Mouse (Mus musculus): ENCODE measurements around the gene Nudt17.
"Not testable (repeated sequence)": the region's sequence is repeated elsewhere in the genome, so short reads cannot be mapped to it uniquely, and the experiment has no call there.

Nudt17 gene

DNA sequence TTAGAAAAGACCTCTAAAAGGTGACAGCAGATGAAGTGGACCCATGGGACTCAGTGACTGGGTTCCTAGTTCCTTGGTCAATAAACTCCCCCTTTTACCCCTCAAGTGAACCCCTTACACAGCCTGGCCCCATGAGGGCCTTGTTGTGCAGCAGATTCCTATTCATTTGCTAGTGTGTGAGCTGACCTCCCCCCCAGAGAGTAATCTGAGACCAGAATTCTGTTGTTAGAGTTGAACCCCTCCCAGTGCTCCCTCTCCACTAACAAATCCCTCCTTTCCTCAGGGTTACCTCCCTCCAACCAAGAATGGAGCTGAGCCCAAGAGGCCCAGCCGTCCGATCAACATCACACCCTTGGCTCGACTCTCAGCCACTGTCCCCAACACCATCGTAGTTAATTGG, 7.4 kb downstream of the Nudt17 start:
- no peak for DNase-seq (ENCODE audit: extremely low spot score)

DNA sequence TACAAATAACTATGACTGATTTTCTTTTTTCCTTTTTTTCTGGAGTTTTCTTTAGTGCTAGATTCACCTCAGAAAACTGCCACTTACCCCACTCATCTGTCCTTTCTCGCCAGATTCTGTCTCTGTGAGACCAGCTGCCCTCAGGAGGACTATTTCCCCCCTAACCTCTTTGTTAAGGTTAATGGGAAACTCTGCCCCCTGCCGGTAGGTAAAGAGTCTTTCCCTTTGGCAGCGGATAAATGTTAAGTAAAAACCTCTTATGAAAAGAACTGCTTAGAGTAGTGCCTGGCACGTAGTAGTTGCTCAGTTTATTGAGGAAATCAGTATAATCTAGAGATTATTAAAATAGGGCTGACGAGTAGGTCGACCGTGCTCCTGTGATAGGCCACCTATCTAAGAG, 8.0 kb downstream of the Nudt17 start:
- DNase-seq (ENCODE audit: extremely low spot score), result no peak

DNA sequence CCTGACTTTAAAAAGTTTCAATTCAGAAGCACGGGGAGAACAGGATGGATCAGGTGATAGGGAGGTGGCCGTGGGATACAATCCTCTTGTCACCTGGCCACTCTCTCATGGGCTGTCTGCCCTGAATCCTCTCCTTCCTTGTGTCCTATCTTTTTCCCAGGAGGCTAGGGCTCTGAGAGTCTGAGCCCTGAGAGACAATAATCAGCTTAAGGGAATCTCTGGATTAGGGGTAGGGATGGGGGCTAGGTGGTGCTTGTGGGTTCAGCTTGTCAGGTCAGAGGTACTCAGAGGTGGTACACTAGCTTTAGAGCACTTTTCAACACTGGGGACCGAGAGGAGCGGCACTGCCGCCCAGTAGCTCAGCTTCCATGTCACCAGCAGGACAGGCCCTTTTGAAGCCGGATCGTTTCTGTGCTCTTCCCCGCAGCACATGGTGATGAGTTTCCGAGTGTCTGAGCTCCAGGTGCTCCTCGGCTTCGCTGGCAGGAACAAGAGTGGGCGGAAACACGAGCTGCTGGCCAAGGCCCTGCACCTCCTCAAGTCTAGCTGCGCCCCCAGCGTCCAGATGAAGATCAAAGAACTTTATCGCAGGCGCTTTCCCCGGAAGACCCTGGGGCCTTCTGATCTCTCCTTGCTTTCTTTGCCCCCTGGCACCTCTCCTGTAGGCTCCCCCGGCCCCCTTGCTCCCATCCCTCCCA, 9.2 kb downstream of the Nudt17 start:
- DNase-seq (ENCODE audit: extremely low spot score), result no peak

DNA sequence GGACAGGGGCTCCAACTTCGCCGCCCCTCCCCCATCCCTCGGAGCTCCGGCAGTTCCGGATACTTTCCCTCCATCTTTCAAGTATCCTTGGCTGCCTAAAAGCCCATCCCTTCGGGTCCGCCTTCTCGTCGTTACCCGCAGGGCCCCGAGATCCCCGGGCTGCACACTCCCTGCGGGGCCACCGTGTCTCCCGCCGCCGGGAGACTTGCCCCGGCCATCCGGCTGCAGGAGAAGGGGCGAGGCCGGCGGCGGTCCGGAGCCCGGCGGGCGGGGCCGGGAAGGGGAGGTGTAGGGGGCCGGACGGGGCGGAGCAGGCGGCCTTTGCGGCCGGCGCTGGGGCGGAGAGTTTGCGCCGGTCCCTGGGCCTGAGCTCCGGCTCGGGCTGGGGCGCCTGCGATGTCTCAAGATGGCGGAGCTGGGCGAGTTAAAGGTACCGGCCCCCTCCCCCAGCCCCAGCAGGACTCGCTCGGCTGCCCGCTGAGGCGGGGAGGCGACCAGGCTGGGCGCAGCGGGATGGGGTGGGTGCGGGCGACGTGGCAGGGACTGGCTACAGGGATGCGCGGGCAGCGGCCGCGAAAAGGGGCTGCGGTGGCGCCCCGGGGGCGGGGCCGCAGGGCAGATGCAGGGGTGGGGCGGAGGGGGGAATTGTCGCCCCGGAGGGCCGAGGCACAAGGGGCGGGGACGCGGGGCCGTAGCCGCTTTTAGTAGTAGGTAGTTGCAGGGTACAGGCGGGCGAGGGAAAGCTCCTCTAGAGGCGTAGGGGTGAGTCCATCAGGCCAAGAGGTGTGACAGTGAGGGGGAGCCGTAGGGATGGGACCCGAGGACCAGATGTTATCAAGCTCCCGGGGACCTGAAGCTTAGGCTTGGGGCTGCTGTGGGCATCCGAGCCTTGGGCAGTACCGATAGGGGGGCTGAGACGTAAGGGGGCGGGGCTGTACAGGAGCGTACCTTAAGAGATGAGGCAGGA, 11.3 kb downstream of the Nudt17 start:
- peak; percentile 95 for DNase-seq (ENCODE audit: extremely low spot score)

DNA sequence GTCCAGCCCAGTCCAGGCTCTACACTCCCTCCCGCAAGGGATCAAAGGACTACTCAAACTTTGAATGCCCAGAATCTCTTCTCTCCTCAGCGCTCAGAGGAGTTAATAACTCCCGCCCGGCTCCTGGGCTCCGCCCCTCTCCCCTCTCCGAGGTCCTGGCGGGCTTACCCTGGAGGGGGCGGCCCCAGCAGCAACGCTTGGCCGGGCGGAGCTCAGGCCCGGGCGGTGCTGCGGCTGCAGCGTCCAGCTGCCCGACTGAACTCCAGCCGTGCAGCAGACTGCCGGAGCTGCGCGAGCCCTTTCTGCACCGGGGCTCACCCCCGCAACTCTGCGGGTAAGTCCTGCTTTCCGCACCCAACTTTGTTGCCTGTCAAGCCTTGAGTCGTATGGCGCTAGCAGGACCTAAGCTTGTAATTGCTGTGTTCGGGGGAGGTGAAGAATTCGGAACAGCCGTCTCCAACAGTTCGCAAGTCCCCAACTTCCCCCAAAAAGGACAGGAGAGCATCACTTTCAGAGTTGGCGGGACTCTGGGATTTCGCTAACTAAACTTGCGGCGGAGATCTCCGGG, 12.1 kb downstream of the Nudt17 start, which contains the start of gene Pias3:
Gene Pias3, plus strand, starts transcription at position 187 of the 568 bp plus-strand sequence.
- DNase-seq (ENCODE audit: extremely low spot score), result peak; percentile 84

DNA sequence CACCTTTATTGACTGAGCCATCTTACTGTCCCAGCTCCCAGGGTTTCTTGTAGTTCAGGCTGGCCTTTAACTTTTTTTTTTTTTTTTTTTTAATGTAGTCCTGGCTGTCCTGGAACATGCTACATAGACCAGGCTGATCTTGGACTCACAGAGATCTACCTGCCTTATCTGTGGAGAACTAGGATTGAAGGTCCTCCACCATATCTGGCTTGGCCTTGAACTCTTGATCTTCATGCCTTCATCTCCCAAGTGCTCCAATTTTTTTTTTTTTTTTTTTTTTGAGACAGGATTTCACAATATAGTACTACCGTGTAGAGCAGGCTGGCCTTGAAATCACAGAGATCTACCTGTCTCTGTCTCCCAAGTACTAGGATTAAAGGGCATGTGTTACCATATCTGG, 14.8 kb downstream of the Nudt17 start:
- no peak for DNase-seq (ENCODE audit: extremely low spot score)

DNA sequence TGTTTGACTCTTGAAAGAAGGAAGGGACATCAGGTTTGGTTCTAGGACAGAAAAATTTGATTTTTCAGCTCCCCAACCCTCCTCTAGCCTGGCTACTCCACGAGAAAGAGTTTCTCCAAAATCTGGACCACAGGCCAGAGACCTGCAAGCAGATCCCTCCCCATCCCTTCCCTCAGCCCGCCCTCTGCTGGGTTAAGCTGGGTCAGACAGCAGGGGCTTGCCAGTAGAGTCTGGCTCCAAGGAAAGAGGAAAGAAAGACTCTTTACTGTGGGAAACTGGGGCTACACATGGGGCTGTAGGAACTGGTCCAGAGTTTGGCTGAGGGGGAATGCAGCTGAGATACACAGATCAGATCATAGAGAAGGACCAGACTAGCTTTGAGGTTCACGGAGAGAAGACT, 15.9 kb downstream of the Nudt17 start:
- DNase-seq (ENCODE audit: extremely low spot score), result peak; percentile 57

DNA sequence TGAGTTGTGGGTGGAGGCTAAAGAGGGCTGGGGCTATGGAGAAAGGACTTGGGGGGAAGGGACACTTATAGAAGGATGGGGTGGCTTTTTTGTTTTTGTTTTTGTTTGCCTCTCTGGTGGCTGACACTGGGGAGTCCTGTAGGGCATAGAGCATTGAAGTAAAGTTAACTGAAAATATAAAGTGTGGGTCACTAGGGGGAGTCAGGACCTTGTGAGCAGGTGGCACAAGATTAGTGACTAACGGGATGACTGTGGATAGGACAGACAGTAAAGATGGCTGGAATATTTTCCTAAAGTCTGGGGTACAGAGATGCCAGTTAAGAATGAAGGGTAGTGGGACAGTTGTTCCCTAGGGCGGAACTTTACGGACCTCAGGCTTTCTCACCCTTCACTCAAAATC, 18.1 kb downstream of the Nudt17 start:
- no peak for DNase-seq (ENCODE audit: extremely low spot score)

DNA sequence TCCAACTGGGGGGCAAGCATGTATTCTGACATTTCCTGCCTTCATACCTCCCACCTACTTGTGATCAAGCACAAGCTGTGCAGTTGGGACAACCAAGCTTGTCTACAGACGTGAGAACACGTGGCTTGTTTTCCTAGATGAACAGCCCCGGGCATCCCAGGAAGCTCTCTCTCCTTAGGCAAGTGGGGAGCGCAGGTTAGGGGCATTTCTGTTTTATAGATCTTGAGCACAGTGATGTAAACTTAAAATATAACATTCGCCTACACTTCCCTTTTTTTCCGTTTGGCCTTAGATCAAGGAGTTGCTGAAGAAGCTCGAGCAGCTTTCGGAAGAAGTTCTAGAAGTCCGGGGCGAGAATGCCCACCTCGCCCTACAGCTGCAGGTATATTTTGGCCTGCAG, 19.5 kb downstream of the Nudt17 start:
- no peak for DNase-seq (ENCODE audit: extremely low spot score)

DNA sequence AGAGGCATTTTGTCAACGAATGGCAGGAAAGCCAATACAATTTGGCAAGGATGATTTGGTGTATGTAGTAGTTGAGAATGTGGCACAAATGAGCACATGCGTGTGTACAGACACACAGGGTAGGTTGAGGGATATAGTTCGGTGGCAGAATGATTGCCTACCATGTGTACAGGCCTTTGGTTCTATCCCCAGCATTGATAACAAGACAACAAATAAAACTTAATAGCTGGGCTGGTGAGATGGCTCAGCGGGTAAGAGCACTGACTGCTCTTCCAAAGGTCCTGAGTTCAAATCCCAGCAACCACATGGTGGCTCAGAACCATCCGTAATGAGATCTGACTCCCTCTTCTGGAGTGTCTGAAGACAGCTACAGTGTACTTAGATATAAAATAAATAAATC, 22.3 kb downstream of the Nudt17 start:
- DNase-seq (ENCODE audit: extremely low spot score), result not testable (repeated sequence)

DNA sequence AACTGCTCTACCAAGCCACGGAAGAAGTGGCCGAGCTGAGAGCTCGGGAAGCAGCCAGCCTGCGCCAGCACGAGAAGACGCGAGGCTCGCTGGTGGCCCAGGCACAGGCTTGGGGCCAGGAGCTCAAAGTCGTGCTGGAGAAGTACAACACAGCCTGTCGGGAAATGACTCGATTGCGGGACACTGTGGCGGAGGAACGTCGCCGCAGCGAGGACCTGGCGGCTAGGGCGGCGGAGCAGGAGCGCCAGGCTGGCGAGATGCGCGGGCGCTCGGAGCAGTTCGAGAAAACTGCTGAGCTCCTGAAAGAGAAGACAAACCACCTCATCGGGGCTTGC, 23.6 kb downstream of the Nudt17 start:
- no peak for DNase-seq (ENCODE audit: extremely low spot score)

DNA sequence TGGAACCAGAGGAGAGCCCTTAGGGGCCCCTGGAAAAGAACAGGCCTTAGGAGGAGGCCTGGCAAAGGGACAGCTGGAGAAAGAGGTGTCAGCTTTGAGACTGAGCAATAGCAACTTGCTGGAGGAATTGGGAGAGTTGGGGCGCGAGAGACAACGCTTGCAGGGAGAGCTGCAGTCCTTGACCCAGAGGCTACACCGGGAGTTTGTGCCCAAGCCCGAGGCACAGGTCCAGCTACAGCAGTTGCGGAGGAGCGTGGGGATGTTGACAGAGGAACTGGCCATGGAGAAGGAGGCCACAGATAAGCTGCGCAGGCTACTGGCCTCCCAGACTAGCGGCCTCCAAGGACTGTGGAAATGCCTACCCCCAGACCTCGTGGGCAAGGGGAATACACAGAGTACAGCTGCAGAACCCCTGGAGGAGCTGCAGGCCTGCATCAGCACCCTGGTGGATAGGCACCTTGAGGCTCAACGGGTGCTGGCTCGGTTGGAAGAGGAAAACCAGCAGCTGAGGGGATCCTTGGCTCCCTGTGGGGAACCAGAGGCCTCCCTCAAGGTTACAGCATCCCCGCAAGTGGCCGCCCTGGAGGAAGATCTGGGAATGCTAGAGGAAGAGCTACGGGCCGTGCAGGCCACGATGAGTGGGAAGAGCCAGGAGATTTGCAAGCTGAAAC, 24.1 kb downstream of the Nudt17 start:
- DNase-seq (ENCODE audit: extremely low spot score), result no peak

DNA sequence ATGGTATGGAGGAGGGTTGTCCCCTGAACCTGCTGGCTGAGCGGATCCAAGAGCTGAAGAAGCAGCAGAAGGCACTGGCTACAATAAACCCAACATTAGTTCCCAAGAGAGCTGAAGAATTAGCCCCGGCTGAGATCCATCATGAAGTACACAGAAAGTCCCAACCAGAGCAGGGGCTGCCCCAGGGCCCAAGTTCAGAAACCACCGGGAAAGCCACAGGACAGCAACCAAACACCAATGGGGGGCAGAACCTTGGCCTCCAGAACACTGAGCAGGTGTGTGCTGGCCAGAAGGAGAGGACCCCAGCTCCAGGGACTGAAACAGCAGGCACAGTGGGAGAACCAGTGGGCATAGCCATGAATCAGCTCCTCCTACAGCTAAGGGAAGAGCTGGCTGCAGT, 24.9 kb downstream of the Nudt17 start:
- DNase-seq (ENCODE audit: extremely low spot score), result no peak

DNA sequence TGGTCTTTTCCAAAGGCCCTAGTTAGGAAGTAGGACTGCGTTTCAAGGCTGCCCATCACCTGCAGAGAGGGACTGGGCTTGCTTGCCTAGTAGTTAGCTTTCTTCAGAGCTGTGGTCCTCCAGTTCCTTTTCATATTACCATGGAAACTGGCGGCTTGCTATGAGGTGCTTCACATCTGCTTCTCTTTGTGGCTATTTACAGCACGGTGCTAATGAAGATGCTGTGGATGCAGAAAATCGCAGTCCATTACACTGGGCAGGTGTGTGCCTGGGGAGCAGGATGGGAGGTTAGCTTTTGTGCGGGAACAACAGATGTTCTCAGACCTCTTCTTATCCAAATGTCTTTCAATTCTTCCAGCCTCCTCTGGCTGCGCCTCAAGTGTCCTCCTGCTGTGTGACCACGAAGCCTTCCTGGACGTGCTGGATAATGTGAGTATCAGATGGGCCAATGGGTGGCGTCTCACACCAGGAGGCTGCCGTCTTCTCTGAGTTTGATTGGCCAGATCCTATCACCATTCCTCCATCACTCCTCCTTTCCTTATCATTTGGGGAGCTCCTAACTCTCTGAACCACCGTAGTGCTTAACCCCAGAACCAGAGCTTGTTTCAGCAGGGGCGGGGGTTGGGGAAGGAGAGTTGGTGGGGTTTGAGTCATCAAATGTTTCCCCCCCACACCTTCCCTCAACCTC, 27.9 kb downstream of the Nudt17 start:
- no peak for DNase-seq (ENCODE audit: extremely low spot score)

DNA sequence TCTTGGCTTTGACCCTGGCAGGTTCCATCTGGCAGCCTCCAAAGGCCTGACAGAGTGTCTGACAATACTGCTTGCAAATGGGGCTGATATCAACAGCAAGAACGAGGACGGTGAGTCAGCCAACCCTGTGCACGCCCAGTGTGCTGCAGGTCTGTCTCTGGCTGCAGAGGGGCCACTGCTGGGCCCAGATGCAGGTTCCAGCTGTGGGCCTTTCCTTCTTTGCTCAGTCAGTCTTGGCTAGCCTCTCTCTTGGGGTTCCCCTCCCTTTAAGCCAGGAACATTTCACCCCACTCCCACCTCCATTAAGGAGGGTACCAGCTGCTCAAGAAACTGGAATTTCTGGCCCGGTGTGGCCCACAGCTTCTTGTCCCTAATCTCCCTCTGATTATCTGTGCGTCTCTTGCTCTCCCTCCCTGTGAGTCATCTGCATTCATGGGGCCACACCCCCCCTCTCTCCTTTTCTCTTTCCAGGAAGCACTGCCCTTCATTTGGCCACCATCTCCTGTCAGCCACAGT, 29.1 kb downstream of the Nudt17 start:
- no peak for DNase-seq (ENCODE audit: extremely low spot score)

DNA sequence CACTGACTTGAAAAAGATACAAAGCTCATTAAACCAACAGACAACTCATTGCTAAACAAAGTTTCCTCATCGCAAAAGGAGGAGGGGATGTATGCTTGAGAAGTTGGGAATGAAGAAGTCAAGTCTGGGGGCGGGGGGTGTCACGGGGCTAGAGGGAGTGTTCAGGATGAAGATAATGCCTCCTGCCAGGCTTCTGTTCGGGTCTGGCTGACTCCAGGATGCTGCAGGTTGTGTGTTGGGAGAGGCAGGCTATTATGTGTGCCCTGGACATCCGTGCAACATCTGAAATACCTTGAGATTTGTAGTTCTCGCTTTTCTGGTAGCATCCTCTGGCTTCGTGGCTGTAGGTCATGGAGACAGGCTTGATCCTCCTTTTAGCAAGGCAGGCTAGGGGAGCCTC, 29.9 kb downstream of the Nudt17 start:
- DNase-seq (ENCODE audit: extremely low spot score), result no peak

DNA sequence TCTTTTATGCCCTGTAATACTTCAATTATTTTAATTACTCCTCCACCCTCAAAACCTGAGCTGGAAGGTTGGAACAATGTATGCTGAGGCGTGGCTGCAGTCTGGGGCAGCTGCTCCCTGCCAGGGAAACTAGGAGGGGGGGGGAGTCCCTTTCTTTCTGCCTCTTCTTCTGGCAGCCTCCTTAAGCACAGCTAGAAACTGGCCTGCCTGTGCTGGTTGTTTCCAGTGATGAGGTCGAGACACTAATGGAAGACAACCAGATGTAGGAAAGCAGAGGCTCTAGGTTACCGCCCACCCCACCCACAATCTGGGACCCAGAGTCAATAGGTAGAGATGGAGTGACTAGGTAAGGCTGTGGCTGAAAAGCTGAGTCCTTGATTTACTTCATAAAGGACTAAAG, 32.7 kb downstream of the Nudt17 start:
- DNase-seq (ENCODE audit: extremely low spot score), result no peak

DNA sequence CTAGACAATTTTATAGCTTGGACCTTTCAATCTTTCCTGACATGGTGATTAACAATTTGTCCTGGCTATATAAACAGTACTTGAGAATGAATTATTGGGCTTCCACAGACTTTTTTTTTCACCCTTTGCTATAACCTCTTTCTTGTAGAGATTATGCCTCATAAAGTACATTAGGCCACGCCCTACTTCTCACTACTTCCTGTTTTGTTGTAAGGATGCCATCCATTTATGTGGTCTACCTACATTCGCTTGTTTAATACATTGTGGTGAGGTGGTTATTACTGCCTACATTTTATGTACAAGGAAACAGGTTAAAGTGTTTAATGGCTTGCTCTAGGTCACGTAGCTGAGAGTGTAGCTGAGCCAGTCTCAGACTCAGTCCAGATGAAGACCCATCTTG, 33.2 kb downstream of the Nudt17 start:
- DNase-seq (ENCODE audit: extremely low spot score), result no peak

DNA sequence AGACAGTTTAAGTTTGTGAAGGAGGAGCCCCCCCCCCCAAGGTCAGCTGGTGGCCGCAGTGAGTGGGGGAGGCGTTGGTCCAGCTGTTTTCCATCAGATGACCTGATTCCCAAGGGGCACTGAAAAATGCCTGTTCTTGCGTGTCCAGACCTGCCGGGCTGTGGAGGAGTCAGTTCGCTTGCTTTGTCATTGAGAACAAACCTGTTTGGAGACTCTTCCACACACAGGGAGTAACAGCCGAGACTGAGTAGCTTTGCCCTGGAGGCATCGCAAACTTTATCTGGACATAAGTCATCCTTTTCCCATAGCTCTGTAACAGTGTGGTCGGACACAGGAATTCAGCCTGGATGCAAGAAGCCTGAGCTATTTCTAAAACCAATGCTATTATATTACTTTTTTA, 33.9 kb downstream of the Nudt17 start:
- peak; percentile 40 for DNase-seq (ENCODE audit: extremely low spot score)

DNA sequence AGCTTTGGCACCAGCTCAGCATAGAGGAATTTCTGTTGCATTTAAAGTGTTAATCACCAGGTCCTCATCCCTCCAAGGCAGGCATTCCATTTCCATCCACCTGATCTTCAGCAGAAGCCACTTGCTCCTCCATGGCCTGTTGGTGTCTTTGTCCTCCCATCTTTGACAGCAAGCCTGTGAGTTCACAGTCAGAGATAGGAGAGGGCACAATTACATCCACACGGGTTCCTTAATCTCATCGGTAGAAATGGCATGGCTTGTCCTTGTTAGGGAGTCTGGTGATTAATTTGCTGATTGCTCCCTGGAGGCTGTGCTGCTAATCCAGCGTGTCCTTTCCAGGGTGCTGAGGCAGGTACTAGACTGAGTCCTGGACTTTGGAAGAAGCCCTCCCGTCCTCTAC, 34.8 kb downstream of the Nudt17 start:
- DNase-seq (ENCODE audit: extremely low spot score), result no peak

DNA sequence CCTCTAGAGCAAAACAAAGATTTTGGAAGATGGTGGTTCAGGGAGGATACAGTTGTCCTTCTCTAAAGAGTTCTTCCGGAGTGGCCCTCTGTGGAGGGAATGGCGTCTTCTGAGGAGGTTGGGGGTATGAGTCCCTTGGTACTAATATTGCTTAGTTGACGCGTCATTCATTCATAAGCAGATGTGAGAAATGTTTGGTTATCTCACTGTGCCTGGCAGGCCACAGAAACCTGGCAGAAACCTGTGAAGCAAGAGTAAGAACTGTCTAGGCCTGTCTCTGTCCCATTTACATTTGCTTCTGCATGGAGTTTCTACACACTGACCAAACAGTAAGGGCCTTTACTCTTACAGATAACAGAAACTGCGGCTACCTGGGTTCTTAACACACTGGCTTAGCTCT, 36.8 kb downstream of the Nudt17 start:
- no peak for DNase-seq (ENCODE audit: extremely low spot score)

Data from embryo, embryonic 9.5 days (tissue).